Mouse (Mus musculus) intestine, embryonic 15.5 days (tissue): Measurements from ENCODE around the gene Sema4b. TPM values are rescaled to one million over a fixed set of nuclear protein-coding genes. Genes with fewer than 3 reads are reported as not detected.

Source experiments
- ATAC-seq: fragments of 200-750 bp; cut with Nextera tagmentation; 2 replicates; pipeline ENCODE4 v1.8.0; 2017; ENCODE audit warnings: moderate TSS enrichment, moderate library complexity
- H3K27ac ChIP-seq: fragments of 300-500 bp; sonication (generic); 2 replicates; pipeline ENCODE4 v1.5.1; 2015; ENCODE audit warnings: mild to moderate bottlenecking, inconsistent platforms
- H3K27me3 ChIP-seq: fragments of 300-500 bp; sonication (generic); replicated peaks from 2 replicates; pipeline ENCODE4 v1.6.1; 2015; ENCODE audit warnings: inconsistent platforms
- H3K36me3 ChIP-seq: fragments of 300-500 bp; sonication (generic); 2 replicates; pipeline ENCODE4 v1.6.1; 2015; ENCODE audit warnings: inconsistent platforms
- H3K4me1 ChIP-seq: fragments of 300-500 bp; sonication (generic); replicated peaks from 2 replicates; pipeline ENCODE4 v1.6.1; 2015; ENCODE audit warnings: inconsistent platforms
- H3K4me2 ChIP-seq: fragments of 300-500 bp; sonication (generic); replicated peaks from 2 replicates; pipeline ENCODE4 v1.6.1; 2015; ENCODE audit warnings: mild to moderate bottlenecking, inconsistent platforms
- H3K4me3 ChIP-seq: fragments of 300-500 bp; sonication (generic); replicated peaks from 2 replicates; pipeline ENCODE4 v1.5.1; 2015; ENCODE audit warnings: inconsistent platforms
- H3K9ac ChIP-seq: fragments of 300-500 bp; sonication (generic); 2 replicates; pipeline ENCODE4 v1.6.1; 2015; ENCODE audit warnings: inconsistent platforms
- H3K9me3 ChIP-seq: fragments of 300-500 bp; sonication (generic); 2 replicates; pipeline ENCODE4 v1.6.1; 2016; ENCODE audit warnings: inconsistent platforms
- WGBS: fragments of 180-500 bp; shearing (Covaris S2); methylation state at CpG from one replicate; pipeline ENCODE4 v1.1.7; 2015; 5-methylcytosine and 5-hydroxymethylcytosine counted together
- polyA plus RNA-seq: library from polyadenylated mRNA; unstranded; fragments of >200 nt; fragmentation: Nextera tagmentation; extraction: Ambion mirVana; gene quantifications from 2 replicates; pipeline ENCODE4 v1.2.1, GENCODE M21; 2015

The Sema4b gene
- polyA plus RNA-seq, 1 experiment from 2014 or later, result 16.8 TPM

DNA sequence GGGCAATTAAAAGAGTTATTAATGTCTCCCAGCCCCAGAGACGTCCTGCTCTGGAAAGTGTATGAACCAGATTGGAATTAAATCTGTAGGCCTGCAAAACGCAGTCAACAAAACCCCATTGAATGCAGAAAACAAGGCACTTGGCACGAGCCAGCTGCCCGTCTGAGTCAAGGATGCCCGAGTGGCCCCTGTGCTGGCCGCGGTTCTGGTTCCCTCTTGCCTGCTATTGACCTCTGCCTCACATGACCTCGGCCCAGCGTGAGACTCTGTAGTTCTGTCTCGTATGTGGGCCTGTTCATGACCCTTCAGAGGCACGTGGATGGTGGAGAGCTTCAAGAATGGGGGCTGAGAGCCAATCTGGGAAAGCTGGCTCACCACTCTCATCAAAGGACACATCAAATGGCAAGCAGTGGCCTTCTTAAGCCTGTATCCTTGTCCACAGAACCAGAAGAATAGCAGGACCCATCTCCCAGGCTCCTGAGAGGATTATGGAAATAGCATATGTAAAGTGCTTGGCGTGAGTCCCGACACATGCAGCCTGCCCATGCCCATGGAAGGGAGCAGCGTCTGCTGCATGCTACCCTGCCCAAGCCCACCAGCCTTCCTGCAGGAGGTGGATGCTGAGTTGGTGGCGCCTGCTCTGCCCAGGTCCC is 15.4 kb downstream of the Sema4b start:
- Histone ChIP-seq H3K36me3 (no peaks in the 10 kb centered on the region), H3K27me3 (no peaks in the 10 kb centered on the region), H3K9me3 (no peaks in the 10 kb centered on the region), H3K27ac (no peak overlapping the region), H3K4me2 (no peak overlapping the region), H3K4me3 (no peak overlapping the region), H3K4me1 (peaks cover 44% of the 10 kb centered on the region), H3K9ac (no peak overlapping the region)
- 84% methylated on average over 15 of the region's 15 CpGs for WGBS
- no peak for ATAC-seq

DNA sequence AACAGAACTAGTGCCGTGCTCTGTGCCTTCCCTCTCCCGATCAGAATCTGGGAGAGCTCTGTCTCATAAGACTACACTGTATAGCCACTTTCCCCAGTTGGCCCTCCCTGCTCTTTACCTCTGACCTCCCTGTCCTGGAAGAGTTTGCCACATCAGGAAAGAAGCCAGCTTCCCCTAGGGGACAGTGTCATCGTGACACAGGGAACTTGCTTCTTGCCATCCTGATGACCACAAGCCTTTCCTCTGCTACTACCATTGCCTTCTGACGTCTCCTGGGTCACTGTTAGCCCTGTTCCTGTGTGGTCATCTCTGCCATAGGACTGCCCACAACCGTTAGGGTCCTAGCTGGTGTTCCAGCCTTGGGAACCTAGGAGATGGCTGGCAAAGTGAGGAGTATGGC is 16.3 kb downstream of the Sema4b start:
- H3K27ac ChIP-seq, result no peak overlapping the region
- H3K27me3 ChIP-seq, result no peaks in the 10 kb centered on the region
- H3K9me3 ChIP-seq, result no peaks in the 10 kb centered on the region
- H3K4me2 ChIP-seq, result no peak overlapping the region
- H3K36me3 ChIP-seq, result no peaks in the 10 kb centered on the region
- ATAC-seq, result no peak
- no peak overlapping the region for H3K9ac ChIP-seq
- peaks cover 51% of the 10 kb centered on the region for H3K4me1 ChIP-seq
- WGBS, result 84% methylated on average over 5 of the region's 5 CpGs
- no peak overlapping the region for H3K4me3 ChIP-seq

DNA sequence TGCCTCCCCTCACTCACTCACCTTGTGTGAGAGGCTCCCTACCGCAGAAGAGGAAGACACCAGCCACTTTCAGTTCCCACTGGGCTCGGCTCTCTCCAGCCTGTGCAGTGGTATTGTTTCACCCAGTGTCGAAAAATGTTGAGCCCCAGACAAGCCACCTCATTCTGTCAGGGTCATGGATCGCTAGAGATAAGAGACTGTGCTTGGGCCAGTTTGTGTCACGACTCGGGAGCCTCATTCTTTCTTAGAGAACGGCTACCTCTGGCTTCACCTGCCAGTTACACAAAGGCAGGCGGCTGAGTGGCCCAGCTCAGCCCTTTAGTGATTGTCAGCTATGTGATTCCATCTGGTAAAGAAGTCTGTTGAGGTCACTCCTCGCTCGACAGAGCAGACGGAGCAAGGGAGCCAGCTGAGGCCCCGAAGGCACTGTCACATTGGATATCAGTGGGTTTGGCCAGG is 17.0 kb downstream of the Sema4b start:
- Histone ChIP-seq H3K9ac (no peak overlapping the region), H3K27ac (0 out of 2 replicates have a peak overlapping the region, but pooled peaks have one; percentile 3), H3K36me3 (no peaks in the 10 kb centered on the region), H3K4me1 (peaks cover 58% of the 10 kb centered on the region), H3K9me3 (no peaks in the 10 kb centered on the region), H3K4me3 (no peak overlapping the region), H3K27me3 (no peaks in the 10 kb centered on the region), H3K4me2 (no peak overlapping the region)
- no peak for ATAC-seq
- WGBS, result 67% methylated on average over 12 of the region's 12 CpGs

DNA sequence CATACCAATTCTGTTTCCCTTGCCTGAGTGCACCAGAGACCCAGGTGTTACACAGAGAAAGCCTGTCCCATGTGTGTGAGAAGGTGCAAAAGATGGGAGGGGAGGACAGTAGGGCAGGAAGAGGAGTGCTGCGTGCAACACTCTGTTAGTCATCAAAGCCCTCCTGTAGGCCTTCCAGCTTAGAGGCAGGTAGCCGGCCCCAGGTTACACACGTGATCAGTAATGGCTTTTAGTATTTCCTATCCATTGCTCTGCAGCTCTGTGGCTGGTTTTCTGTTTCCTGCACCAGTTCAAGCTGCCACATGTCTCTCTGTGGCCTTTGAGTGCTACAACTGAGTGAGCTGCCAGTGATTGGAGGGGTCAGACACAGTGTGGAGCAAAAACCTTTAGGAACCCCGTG is 17.7 kb downstream of the Sema4b start:
- ATAC-seq, result no peak
- Histone ChIP-seq H3K4me2 (no peak overlapping the region), H3K9ac (no peak overlapping the region), H3K4me1 (peaks cover 61% of the 10 kb centered on the region), H3K27ac (no peak overlapping the region), H3K27me3 (no peaks in the 10 kb centered on the region), H3K36me3 (no peaks in the 10 kb centered on the region), H3K4me3 (no peak overlapping the region), H3K9me3 (no peaks in the 10 kb centered on the region)
- 78% methylated on average over 4 of the region's 4 CpGs for WGBS

DNA sequence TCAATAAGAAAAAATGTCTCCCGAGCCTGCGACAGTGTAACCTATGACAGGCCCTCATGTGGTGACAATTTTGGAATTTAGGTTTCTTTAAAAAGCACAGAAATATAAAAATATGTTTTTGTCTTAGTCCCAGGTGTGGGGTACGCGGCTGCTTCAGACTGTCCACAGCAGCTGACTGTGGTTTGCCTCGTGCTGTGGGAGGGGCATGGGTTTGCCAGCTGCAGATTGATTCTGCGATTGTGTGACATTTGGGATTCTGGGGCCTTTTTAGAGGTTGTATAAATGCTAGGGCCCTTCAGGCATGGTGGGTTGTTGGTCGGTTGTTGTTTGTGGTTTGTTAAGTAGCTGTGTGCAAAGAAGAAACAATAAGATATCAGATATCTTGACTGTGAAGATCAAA is 18.3 kb downstream of the Sema4b start:
- H3K4me1 ChIP-seq, result peaks cover 59% of the 10 kb centered on the region
- H3K27me3 ChIP-seq, result no peaks in the 10 kb centered on the region
- no peak overlapping the region for H3K4me2 ChIP-seq
- no peak overlapping the region for H3K9ac ChIP-seq
- H3K27ac ChIP-seq, result no peak overlapping the region
- H3K36me3 ChIP-seq, result no peaks in the 10 kb centered on the region
- H3K4me3 ChIP-seq, result no peak overlapping the region
- WGBS, result 78% methylated on average over 7 of the region's 7 CpGs
- no peak for ATAC-seq
- H3K9me3 ChIP-seq, result no peaks in the 10 kb centered on the region

DNA sequence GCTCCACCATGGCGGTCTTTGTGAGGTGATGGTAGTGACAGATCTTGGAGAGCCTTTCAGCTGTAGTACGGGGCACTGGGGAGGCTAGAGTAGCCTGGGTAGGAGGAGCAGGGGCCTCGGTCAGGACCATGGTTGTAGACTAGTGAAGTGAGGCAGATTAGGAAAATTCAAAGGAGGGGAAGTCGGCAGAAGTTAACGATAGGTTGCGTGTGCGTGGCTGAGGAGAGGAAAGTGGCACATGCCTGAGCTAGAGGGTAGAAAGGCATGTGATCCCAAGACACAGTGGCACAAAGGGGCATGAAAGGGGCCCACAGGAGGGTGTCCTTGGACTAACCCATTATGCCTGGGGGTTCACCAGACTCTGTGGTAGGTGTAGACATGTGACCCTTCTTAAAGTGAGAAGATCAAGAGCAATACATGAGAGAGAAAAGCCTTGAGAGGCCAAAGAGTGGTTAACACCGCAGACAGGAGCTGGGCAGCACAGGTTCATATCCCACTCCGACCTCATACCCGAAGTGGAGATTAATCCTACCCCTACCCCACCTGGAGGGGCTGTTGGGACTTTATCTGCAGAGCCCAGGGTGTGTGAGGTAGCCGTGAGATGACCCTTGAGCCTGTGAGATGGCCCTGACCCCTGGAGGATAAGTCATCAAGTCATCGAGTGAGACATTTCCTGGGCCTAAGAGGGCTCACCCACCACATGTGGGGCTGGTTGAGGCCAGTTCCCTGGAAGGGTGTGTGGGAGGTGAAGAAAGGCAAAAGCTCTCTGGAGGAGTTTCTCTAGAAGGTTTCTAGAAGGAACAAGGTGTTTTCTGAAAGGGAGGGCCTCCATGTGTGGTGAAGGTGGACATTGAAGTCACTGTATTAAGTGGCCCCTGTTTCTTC is 19.3 kb downstream of the Sema4b start:
- no peaks in the 10 kb centered on the region for H3K9me3 ChIP-seq
- no peak overlapping the region for H3K9ac ChIP-seq
- H3K27ac ChIP-seq, result peak overlapping the region; percentile 79
- no peaks in the 10 kb centered on the region for H3K36me3 ChIP-seq
- WGBS, result 80% methylated on average over 12 of the region's 12 CpGs
- H3K4me3 ChIP-seq, result no peak overlapping the region
- H3K27me3 ChIP-seq, result no peaks in the 10 kb centered on the region
- no peak for ATAC-seq
- H3K4me2 ChIP-seq, result no peak overlapping the region
- H3K4me1 ChIP-seq, result peaks cover 55% of the 10 kb centered on the region

DNA sequence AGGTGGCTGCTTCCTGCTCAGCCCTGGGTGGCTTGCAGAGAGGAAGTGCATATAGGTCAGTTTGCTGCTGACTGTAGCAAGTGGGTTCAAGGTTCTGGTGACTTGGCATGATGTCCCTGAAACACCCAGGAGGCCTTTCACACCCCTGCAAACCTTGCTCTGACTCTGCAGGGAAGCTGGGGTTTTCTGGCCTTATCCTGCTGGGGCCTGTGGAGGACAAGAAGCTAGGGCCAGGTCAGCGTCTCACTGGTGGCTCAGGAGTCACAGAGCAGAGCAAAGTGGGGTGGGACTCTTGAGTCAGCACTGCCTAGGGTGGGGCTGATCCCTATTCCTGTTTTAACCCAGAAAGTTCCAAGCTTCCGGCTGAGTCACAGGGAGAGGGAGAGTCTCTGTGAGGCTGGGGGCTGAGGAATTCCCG is 20.7 kb downstream of the Sema4b start:
- no peaks in the 10 kb centered on the region for H3K36me3 ChIP-seq
- 57% methylated on average over 3 of the region's 3 CpGs for WGBS
- peaks cover 45% of the 10 kb centered on the region for H3K4me1 ChIP-seq
- H3K4me2 ChIP-seq, result peak overlapping the region; percentile 14; the same call in 1 of the 2 replicates
- H3K9ac ChIP-seq, result no peak overlapping the region
- no peaks in the 10 kb centered on the region for H3K9me3 ChIP-seq
- no peak overlapping the region for H3K4me3 ChIP-seq
- ATAC-seq, result peak; percentile 74
- H3K27ac ChIP-seq, result peak overlapping the region; percentile 79
- no peaks in the 10 kb centered on the region for H3K27me3 ChIP-seq

DNA sequence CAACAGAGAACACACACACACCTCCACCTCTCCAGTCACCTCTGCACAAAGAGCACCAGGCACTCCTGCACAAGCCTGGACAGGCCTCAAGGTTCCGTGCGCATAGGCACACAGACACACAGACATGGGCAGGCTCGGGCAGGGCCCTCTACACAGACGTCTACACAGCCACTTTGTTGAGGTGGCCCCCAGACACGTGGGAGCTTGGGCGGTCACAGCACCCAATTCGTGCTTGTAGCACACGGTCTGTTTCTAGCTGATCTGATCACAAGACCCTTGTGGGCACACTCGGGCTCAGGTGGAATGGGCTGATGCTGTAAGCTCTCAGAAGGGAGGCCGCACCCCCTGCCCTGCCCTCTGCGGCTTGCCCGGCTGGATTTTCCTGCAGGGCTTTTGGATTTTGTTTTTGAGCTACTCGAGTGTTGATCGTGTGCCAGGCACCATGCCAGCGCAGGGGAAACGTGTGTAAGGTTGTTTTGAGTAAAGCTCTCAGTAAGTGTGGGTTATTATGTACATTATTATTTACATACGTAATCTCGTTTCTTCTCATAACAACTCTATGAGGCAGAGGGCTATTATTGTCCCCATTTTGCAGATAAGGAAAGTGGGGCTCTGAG is 21.5 kb downstream of the Sema4b start:
- Histone ChIP-seq H3K36me3 (no peaks in the 10 kb centered on the region), H3K4me2 (0 out of 2 replicates have a peak overlapping the region, but pooled peaks have one; percentile 28), H3K9ac (no peak overlapping the region), H3K4me1 (peaks cover 42% of the 10 kb centered on the region), H3K9me3 (no peaks in the 10 kb centered on the region), H3K4me3 (no peak overlapping the region), H3K27ac (peak overlapping the region; percentile 79), H3K27me3 (no peaks in the 10 kb centered on the region)
- WGBS, result 72% methylated on average over 18 of the region's 18 CpGs
- ATAC-seq, result peak; percentile 44

DNA sequence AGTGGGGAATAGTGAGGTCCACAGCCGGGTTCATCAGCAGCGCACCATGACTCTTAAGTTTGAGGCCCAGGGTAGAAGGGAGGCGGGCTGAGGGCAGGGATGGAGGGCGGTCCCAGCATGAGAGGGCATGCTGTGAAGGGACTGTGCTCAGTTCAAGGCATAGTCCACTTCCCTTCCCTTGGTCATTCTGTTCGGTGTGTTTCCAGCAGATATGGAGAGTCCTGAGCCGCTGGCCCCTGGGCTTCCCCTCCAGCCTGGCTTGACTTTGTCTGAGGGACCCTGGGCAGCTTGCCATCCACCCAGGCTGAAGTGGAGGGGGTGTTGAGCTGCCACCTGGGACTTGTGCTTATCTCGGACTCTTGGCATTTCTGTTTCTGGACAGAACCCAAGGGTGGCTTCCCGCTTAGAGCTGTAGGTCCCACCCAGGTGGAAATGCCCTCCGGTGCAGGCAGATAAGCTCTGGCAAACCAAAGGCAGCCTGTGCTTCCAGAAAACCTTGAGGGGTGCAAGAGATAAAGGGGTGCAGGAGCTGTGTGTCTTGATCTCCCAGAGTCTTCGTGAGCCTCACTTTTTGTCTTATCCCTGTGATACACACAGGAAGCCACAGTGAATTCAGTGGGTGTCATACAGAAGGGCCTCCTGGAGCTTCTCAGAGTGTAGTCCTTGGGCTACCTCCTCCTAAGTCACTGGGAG is 22.2 kb downstream of the Sema4b start:
- Histone ChIP-seq H3K27me3 (no peaks in the 10 kb centered on the region), H3K36me3 (no peaks in the 10 kb centered on the region), H3K4me1 (peaks cover 42% of the 10 kb centered on the region), H3K9me3 (no peaks in the 10 kb centered on the region), H3K4me2 (peak overlapping the region; percentile 28), H3K4me3 (no peak overlapping the region), H3K27ac (peak overlapping the region; percentile 79), H3K9ac (no peak overlapping the region)
- peak; percentile 77 for ATAC-seq
- WGBS, result 65% methylated on average over 10 of the region's 10 CpGs

DNA sequence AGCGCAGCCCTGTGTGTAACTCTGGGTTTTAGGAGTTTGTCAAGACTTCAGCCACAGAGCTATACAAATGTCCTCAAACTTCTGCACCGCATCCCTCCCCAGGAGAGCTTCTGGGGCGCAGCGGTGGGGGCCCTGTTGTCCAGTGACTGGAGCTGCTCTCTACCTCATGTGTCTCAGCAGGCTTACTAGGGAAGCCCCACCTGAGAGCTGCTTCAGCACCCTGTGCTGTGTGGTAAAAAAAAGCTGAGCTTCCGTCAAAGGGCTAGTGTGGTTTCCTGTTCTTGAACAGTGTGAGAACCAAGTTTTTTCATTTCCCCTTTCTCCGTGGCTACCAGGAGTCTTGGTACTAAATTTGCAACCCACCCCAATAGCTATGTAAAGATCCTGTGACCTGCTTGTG is 23.0 kb downstream of the Sema4b start:
- no peak for ATAC-seq
- Histone ChIP-seq H3K36me3 (no peaks in the 10 kb centered on the region), H3K27ac (0 out of 2 replicates have a peak overlapping the region, but pooled peaks have one; percentile 79), H3K9ac (no peak overlapping the region), H3K9me3 (no peaks in the 10 kb centered on the region), H3K4me3 (no peak overlapping the region), H3K4me2 (no peak overlapping the region), H3K27me3 (no peaks in the 10 kb centered on the region), H3K4me1 (peaks cover 42% of the 10 kb centered on the region)
- WGBS, result 76% methylated on average over 6 of the region's 6 CpGs

DNA sequence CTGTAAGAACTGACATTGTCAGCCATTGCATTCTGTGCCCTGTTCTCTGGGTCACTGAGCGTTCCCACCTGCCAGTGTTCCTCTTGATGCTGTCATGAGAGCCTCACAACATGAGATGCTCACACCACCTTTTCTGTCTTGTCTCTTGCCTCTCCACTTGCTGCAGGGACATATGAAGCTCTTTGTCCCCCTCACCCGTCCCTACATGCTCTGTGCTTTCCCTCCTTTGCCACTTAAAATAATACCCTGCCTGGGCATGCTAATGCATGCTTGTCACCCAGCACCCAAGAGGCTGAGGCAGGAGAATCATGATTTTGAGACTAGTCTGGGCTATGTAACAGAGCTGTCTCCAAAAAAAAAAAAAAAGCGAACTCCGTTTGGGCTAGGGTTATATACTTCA is 24.3 kb downstream of the Sema4b start:
- ATAC-seq, result no peak
- H3K27ac ChIP-seq, result no peak overlapping the region
- peaks cover 39% of the 10 kb centered on the region for H3K4me1 ChIP-seq
- H3K36me3 ChIP-seq, result 0 out of 2 replicates have a peak, but pooled peaks cover 6% of the 10 kb centered on the region
- H3K9me3 ChIP-seq, result no peaks in the 10 kb centered on the region
- 82% methylated on average over 4 of the region's 4 CpGs for WGBS
- no peaks in the 10 kb centered on the region for H3K27me3 ChIP-seq
- H3K4me3 ChIP-seq, result no peak overlapping the region
- H3K9ac ChIP-seq, result no peak overlapping the region
- no peak overlapping the region for H3K4me2 ChIP-seq

DNA sequence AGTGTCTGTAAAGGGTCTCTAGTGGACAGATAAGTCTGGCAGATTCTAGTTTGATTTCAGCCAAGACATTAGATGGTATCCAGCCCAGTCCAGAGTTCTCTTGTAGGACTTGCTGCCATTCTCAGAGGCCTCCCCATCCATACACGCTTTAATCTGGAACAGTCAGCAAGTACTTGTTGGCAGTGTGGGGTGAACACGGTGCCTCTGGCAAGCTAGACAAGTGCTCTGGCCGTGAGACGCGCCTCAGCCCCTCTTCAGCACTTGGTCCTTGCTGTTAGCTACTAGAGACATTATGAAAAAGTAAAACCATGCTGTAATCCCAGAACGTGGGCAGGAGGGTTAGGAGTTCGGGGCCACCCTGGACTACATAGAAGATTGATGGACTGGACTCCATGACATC is 27.0 kb downstream of the Sema4b start:
- WGBS, result 92% methylated on average over 7 of the region's 7 CpGs
- Histone ChIP-seq H3K9me3 (no peaks in the 10 kb centered on the region), H3K4me1 (peaks cover 14% of the 10 kb centered on the region), H3K27me3 (no peaks in the 10 kb centered on the region), H3K9ac (no peak overlapping the region), H3K4me2 (no peak overlapping the region), H3K36me3 (peaks cover 28% of the 10 kb centered on the region), H3K27ac (no peak overlapping the region), H3K4me3 (no peak overlapping the region)
- no peak for ATAC-seq
